Mouse (Mus musculus) forelimb bud, embryonic 11.5 days (tissue): Measurements from ENCODE around the gene Ppp1r1b.

ENCODE experiments used
- DNase-seq: peaks from one replicate; pipeline ENCODE4 v3.0.0-alpha.2; 2012; ENCODE audit warnings: low read depth, low spot score

Gene Ppp1r1b

DNA sequence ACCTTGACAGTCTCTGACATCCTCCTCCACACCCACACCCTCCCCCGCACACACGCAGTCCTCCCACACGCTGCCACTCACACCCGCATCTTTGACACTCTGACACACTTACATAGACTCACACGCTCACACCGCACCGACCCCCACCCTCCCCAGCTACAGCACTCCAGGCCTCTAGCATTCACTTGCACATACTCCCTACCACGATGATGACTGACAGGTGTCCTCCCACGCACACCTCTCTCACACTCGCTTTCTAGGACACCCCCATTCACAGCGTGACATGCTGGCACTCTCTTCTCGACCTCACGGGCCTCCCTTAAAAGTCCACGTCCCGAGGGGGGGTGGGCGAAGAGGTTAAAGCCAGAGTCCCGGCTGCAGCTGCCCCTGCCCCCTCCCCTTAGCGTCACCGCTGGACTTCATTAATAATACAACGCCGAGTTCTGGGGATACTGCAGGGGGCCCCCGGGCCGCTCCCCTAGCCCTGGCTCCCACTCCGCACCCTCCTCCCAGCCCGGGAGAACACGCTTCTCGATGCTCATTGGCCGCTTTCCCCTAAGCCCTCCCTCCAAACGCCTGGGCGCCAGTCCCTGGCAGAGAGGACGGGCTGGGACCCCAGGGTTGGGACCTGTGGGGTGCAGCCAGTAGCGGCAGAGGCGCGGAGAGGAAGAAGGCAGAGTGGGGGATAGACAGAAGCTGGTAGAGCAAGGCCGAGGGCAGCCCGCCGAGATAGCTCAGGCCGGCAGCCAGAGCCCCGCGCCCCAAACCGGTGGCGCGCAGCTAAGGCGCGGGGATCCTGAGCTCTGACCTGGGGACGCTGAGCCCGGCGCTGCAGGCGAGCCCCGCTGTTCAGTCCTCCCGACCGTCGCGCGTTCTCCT lies at the start of gene Ppp1r1b:
TSS of gene Ppp1r1b (plus strand) at position 322 of the 879 bp plus-strand sequence.
- no peak for DNase-seq

DNA sequence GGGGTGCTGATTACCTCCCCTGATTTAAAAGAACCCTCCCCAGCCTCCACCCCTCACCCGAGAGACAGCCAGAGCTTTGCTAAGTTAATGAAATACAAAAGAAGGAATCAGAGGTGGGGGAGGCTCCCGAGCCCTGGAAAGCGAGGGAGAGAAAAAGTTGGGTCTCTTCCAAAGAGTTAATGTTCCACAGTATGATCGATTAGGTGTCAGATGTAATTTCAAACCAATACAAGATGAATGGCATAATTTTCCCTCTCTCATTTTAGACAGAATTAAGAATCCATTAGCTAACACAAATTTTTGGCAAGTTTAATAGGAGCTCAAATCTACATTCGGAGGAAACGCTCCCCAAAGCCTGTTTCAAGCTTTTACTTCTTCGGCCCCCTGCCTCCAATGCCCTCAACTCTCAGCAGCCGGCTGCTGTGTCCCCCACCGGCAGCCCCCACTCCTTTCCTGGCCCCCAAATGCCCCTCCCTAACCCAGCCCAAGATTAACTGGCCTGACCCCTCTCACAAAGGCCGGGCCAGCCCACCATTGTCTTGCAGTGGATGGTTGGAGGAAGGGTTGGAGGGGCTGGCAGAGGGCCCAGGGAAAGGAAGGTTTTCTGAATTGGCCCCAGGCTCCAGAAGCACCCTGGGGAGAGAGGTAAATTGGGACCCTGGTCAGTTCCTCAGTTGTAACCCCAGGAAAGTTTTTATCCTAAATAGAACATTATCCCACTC lies 49.6 kb upstream of the Ppp1r1b start:
- DNase-seq = no peak

DNA sequence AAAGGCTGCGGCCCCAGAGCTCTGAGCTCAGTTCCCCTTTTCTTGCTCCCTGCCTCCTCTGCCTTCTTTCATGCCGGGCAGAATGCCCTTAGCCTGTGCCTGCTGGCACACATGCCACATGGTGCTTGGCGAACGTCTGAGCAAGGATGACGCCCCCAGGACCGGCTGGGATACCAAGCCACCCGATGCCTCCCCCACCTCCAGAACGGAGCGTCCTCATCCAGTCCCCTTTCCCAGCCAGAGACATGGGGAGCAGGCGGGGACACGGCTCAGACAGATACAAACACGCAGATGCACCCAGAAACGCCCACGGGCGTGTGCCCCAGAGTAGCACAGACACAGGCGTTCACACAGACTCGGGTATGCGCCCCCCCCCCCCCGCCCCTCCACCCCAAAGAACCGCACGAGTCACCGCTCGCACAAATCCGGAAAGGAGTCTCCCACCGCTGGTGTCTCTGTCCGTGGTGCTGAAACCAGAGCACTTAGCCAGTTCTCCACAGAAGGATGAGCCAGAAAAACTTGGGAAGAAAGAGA lies 34.3 kb upstream of the Ppp1r1b start:
- DNase-seq = peak; percentile 82

DNA sequence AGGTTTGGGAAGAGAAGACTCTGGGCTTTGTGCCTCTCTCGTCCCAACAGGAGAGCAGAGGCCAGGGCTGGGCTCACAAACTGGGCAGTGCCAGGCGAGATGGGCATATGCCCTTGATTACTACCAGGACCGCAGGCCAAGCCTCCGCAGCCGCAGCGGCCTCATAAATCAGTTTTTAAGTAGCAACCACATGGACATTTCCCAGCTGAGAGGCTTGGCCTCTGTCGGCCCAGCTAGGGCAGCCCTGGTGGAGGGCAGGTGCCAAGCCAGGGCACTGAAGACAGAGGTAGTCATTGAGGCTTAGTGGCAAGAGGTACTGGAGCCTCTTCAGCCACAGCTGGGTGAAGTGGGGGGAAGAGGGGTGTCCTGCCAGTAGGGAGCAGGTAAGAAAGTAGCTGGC lies 30.7 kb upstream of the Ppp1r1b start:
- DNase-seq = no peak

DNA sequence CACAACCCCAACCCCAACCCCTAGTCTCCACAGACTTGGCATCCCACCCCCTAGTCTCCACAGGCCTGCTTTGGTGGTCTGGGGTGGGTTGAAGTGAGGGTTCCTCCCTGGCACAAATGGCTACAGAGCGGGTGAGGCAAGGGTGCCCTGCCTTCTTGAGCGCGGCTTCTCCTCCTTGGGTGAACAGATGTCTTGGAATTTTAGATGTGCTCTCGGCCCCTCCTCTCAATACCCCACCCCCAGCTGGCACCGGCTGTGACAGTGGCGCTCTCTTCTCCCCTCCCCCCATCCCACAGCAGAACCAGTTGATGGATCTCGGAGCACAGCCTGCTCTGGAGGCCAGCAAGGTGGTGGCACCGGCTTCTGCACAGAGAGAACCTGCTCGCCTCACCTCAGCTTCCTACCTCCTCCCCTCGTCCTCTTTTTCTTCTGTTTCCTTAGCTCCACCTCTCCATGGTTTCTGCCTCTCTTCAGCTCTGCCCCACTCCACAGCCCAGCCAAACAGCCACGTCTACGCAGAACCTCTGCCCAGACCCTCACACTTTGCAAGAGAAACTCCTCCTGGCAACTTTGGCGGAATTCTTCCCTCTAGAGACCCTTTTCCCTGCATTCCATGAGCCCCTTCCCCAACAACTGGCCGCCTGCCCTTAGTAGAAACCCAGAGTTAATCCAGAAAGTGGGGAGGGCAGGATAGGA lies 29.6 kb upstream of the Ppp1r1b start:
- DNase-seq = no peak

DNA sequence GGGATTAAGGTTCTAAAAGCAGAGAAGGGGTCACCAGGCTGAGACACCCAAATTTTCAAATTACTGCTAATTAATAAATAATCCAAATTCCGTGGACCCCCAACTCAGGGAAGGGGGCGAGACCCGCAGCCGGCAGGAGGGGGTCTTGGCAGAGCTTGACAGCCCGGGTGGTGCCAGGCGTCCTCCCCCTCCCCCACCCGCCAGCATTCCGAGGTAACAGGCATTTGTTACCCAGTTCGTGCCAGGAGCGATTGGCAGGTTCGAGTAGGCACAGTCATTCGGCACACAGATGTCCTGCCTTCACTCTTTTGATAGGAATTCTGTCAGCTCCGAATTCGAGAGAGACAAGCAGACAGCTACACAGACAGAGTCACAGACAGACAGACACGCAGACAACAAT lies 29.1 kb upstream of the Ppp1r1b start:
- DNase-seq = no peak

DNA sequence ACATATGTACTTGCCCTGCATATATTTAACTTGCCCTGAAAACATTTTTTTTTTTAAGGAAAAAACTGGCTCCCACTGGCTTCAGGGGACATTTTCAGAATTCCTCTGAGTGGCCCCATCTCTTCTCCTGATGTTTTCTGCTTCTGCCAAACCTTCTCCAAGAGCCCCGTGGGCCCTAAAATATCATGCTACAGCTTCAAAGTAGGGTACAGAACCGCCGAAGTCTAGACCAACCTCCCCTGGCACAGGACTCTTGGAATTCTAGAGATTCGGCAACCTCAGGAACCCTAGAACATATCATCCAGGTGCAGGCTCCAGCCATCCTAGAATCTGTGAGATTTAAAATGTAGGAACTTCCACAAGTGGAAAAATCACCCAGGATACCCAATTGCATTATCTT lies 28.7 kb upstream of the Ppp1r1b start:
- no peak for DNase-seq

DNA sequence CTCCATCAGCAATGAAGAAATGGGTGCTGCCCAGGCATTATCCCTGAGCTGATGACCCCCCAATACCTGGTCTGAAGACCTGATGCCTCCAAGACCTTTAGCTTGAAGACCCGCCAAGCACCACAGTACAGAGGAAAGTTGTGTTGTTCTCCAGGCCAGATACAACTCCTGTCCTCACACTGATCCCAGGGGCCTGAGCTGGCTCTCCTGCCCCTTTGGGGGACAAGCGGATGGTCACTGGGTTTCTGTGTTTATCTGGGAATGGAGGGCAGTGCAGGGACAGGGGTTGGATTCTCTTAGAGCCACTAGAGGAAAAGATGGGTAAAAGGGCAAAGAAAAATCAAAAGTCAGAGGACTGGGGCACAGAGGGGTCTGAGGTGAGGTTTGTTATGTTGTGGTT lies 28.3 kb upstream of the Ppp1r1b start:
- DNase-seq = no peak

DNA sequence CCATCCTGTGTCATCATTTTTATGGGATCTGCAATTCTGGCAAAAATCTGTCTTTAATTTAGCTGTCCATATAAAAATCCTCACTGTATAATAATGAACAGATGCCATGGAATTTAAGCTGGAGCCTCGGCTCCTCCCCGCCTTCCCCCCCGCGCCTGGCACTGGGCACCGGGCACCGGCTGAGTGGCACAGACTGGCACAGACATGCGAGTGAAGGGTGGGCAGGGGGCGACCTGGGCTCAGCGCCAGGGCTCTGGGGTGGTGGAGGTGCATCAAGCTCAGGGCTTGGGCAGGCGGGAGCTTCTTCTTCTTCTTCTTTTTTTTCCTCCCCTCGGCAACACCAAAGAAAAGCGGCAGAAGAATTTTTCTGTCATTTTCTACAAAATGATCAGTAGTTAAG lies 27.8 kb upstream of the Ppp1r1b start:
- no peak for DNase-seq

DNA sequence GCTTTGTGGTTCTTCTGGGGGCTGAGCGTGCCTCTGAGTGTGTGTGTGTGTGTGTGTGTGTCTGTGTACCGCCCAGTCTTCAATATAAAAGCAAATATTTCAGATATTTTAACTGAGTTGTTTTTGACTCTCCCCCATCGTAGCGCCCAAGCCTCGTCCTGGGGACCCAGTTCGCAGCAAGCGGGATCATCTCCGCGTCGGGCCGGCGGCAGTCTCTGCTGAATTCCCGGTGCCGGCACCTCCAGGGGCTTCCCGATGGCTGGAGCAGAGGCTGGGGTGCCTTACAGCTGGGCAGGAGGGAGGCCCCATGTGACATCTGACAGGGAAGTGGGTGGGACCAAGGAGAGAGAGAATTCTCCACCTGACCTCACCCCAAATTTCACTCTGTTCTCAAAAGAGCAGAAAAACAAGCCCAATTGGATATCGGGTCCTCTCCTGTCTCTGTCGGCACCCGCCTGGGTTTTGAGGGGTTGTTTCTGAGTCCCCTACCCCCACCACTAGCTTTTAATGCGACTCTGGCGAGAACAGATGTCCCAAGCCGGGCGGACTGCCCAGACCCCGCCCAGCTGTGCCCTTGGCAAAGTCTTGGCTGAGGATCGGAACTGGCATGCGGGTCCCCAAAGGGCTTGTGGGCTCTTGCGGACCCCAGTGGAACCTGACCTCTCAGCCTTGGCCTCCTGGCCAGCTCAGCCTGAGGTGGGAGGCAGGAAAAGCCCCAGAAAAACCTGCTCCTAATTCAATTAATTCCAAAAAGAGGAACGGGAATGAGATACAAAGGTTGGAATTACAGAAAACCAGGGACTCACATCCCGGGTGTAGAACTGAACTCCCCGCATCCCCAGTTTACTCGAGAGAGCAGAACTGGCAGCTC lies 27.2 kb upstream of the Ppp1r1b start:
- DNase-seq = no peak

DNA sequence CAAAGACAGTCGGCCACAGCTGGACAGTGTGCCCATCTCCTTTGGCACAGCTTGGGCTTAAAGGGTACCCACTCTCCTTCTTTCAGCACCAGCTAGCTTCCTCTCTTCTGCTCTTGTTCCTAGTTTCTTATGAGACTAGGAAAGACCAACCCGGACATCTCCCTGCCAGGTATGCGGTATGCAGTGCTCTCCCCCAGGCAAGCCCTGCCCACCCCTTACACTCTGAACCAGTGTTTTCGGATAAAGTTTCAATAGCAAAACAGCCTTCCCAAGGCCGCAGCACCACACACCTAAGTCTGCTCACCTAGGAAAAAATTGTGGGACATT lies 26.6 kb upstream of the Ppp1r1b start:
- DNase-seq = no peak

DNA sequence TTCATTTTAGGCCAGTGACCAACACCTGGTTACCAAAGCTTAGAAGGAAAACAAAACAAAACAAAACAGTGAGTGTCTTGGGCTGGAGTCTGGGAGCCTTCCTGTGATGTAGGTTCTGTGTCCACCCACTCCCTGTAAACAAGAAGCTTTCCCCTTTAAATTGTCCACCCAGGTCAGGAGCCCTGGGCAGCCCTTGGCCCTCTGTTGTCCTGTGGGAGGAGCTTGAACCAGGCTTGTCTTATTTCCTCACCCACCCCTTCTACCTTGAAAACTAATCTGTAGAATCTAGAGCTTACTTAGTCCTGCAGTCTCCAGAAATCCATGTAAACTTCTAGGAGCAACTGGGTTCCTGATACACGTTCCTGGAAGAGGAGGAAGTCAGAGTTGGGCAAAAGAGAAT lies 26.0 kb upstream of the Ppp1r1b start:
- no peak for DNase-seq

DNA sequence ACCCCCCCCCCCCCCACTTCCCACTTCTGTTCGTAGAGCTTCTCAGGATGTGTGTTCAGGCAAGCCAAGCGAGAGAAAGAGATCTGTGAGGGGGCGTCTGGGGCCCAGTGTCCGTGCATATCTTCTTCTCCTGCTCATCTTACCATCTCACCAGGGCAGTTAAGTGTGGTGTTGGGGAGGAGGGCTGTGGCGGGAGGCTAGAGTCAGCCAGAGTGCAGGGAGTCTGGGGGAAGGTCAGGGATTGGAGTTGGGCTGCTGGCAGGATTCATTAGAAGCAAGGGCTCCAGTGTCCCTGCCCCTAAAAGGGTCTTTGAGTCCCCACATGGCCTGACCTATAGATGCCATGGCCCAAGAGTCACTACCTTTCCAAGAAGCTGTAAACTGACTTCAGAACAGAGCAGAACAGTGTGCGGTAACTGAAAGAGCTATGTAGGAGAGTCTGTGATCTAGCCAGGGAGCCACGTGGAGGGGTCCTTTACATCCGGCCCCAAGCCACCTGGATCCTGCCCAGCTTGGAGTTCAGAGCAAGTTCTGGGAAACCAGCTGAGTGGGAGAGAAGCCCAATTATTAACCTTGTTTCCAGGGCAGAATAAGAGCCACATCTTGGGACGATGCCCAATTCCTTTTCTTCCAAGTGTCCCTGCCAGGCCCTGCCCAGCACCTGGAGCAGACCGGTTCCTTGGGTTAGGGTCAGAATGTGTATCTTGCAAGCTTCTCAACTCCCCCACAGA lies 24.9 kb upstream of the Ppp1r1b start:
- no peak for DNase-seq

DNA sequence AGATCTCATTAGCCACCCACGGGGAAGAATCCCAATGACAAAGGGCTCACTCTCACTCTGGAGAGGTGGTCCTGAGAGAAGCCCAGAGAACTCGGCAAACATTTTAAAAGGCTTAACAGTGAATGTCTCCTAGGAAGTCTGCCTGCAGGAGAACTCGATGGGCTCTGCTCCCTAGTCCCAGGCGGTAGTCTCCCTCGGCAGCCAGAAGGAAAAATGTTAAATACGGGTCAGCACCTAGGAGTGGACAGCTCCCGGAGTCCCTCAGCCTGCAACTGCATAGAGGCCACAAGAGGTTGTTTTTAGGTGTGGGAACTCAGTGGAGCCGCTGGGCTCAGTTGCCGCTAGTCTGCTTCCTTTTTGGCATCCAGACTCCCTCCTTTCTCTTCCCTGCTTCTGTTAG lies 24.3 kb upstream of the Ppp1r1b start:
- DNase-seq = peak; percentile 69

DNA sequence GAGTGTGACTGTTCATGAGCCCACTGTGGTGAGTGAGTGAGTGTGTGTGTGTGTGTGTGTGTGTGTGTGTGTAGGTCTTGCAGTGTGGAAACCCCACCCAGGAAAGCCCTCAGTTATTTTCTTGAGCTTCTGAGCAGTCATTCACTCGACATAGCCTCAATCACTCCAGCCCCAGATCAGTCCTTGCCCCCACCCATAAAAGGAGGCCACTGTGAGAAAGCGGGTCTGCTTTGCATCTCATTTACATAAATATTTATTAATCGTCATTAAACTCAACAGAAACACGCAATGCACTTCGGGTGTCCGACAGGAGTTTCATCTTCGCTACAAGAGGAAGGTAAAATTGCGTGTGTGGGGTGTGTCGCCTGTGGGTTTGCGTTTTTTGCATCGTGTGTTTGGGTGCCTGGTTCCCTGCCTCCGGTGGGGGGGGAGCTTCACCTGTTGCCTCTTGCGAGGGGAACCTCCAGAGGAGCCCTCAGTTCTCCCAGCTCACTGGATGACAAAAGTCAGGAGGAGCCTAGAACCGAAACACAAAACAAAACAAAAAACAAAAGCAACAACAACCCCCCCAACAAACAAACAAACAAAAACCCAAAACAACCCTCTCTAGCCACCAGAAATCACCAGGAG lies 22.9 kb upstream of the Ppp1r1b start:
- DNase-seq = no peak

DNA sequence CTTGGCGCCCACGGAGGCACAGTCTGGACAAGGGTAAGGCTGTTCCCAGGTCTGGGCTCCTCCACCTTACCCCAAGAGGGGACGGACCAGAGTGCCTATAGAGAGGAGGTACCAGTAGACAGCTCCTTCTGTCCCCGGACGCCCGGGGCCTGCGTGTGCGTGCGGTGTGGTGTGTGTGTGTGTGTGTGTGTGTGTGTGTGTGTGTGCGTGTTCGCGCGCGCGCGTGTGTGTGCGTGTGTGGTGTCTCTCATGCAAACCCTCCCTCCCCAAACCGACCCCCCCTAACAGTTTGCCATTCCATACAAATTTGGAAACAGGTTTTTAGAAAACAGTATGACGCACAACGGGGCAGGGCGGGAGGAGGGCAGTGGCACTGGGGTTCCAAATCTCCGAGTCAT lies 22.4 kb upstream of the Ppp1r1b start:
- DNase-seq = no peak

DNA sequence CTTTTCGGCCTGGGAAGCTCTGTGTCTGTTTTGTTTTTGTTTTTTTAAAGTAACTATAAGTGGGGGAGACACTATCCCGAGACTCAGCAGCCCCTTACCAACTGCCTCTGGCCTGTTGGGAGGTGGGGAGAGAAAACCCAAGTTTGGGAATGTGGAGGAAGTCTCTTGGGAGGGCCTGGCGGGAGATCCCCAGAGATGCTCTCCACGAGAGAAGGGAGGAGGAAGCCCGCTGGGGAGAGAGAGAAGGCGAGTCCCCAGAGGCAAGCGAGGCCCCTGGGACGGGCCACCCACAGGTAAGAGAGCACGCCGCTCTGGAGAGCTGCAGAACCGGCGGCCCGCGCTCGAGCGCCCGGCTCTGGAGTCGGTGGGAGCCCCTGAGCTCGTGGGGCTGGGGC lies 21.5 kb upstream of the Ppp1r1b start:
- no peak for DNase-seq

DNA sequence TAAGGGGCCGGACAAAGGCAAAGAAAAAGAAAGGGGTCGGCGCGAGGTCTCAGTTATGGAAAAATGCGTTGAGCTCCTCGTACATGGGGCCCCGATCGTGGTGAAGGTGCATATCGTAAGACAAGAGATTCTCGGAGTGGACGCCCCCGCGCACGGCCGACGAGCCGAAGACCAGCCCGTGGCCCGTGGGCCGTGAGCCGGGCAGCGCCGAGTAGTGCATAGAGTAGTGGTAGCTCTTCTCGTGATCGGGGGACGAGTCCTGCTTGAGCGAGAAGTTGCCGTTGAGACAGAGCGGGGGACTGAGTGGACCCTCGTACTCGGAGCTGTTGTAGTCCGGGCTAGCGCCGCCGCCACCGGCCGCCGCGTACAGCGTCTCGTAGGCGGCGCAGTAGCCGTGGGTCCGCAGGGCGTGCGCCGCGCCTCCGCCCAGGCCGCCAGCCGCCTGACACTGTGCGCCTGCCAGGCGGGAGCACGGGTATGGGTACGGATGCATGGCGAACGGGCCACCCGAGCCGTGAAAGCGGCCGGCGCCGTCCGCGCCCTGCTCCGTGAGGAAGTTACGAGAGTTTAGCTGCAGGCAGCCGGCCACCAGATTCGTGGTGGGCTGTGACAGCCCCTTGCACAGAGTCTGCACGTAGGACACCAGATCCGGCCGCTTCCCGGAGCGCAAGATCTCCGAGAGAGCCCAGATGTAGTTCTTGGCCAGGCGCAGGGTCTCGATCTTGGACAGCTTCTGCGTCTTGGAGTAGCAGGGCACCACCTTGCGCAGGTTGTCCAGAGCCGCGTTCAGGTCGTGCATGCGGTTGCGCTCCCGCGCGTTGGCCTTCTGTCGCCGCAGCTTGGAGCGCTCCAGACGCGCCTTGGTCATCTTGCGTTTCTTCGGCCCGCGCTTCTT lies 20.8 kb upstream of the Ppp1r1b start:
- DNase-seq = peak; percentile 28

DNA sequence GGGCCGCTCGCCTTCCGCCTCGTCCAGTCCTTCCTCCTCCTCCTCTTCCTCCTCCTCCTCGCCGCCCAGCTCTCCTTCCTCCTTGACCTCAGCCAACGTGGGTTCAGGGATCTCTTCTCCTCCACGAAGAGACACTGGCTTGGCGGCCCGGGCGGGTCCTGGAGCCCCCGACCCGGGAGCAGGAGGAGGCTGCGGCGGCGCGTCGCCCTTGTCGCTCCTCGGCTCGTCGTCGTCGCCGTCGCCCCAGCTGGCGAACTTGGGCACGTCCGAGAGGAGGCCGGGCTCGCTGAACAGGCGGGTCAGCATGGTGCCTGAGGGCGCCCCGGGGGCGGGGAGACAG lies 20.2 kb upstream of the Ppp1r1b start:
- DNase-seq = no peak
